Mouse (Mus musculus) liver, embryonic 14.5 days (tissue): ENCODE results near the gene Coasy.

Experiments used
- CTCF ChIP-seq: IDR thresholded peaks from 2 replicates; pipeline ENCODE4 v1.5.1; 2016; ENCODE audit warnings: antibody characterized with exemption, low read depth, control low read depth
- EP300 ChIP-seq: IDR thresholded peaks from 2 replicates; pipeline ENCODE4 v1.6.1; 2016; ENCODE audit warnings: antibody characterized with exemption, low read depth

DNA sequence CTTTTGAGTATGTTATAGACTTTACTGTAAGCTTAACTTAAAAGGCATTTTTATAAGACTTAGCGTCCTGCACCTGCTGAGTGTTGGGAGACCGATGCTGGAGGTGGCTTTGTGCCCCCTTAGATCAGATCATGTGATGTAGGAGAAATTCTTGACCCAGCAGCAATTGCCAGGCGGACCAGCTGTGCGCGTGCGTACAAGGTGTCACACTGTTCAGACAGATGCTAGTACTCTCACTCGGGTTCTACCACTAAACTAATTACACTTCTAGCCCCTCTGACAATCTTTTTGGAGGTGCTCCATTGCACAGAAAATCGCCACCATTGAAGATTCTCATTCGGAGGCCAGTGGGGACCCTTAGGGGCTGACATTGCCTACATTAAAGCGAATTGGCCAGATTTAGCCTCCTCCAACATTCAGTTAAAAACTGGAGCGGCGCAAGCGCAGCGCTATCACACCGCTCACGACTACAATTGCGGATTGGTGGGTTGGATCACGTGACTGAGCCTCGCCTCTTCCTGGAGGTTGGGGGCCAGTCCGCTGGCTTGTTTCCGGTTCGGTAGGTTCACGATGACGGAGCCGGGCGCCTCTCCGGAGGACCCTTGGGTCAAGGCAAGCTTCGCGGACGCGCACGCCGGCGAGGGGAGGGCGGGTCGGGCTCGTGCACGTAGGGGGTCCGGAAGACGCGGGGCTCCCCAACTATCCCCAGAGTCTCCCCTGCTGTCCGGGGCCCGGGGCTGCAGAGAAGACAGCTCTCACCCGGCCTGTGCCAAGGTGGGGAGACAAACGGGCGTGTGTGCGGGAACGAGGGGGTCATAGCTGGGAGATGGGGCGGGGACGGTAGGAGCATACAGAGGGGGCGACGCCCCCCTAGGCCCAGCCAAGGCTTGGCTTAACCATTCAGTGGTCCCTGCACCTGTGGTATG lies 4.7 kb downstream of the Coasy start, which contains the start of gene Mlx:
- TF ChIP-seq CTCF (no peak), EP300 (no peak)
